Mouse (Mus musculus): ENCODE results near the gene Usp24. TPM values are rescaled to one million over a fixed set of nuclear protein-coding genes. Genes with fewer than 3 reads are reported as not detected.

Gene Usp24
- total and polyA plus RNA-seq, 3 experiments, result 13.0 to 25.7 (median 13.9) TPM

GRCm38 (mm10) chr4:106327436-106327835 lies 11.4 kb downstream of the Usp24 start:
- in situ Hi-C loops (cut with MboI; ENCODE audit: low pct_ligation_motif_present, low pct_unique_long_range_greater_than_20kb, low sequenced_read_pairs), result no loop called here
- dilution Hi-C loops (cut with MboI; ENCODE audit: extremely low pct_ligation_motif_present, extremely low pct_unique_long_range_greater_than_20kb, low sequenced_read_pairs), result no loop called here
- Histone ChIP-seq H3K4me1 (ENCODE audit: control insufficient read depth in 1 of 2, insufficient read depth in 2 of 2) (peaks cover 0 to 17% of the 10 kb centered on the region in 2 experiments; a peak in 2 of 4 replicates), H3K9ac (ENCODE audit: insufficient read depth, low read depth) (no peak overlapping the region), H3K4me3 (replicated peaks in 1 of 3; ENCODE audit: low read depth in 2 of 3, low read length in 2 of 3, poor library complexity in 1 of 3) (no peak overlapping the region), H3K36me3 (replicated peaks in 1 of 2; ENCODE audit: control insufficient read depth in 1 of 2, insufficient read depth in 1 of 2, low read length in 1 of 2) (peaks cover 0 to 43% of the 10 kb centered on the region in 2 experiments), H3K79me2 (replicated peaks; ENCODE audit: control insufficient read depth, extremely low read depth, insufficient read depth, poor library complexity, severe bottlenecking) (peaks cover 15% of the 10 kb centered on the region), H3K27me3 (replicated peaks) (no peaks in the 10 kb centered on the region), H3K4me2 (ENCODE audit: insufficient read depth, low read depth, poor library complexity, severe bottlenecking) (no peak overlapping the region), H3K27ac (ENCODE audit: insufficient read depth, low read depth) (no peak overlapping the region), H3K9me3 (replicated peaks; ENCODE audit: low read length) (no peaks in the 10 kb centered on the region)
- TF ChIP-seq RCOR1 (conservative IDR thresholded peaks at IDR 0.05; ENCODE audit: low read depth, low read length) (no peak), SIN3A (IDR thresholded peaks at IDR 0.05; ENCODE audit: low read length) (no peak), USF2 (conservative IDR thresholded peaks at IDR 0.05; ENCODE audit: low read depth, low read length) (no peak), IRF4 (IDR thresholded peaks at IDR 0.05; ENCODE audit: low read depth, low read length) (no peak), JUN (IDR thresholded peaks at IDR 0.05; ENCODE audit: insufficient read depth, low read depth, low read length) (no peak), SMC3 (IDR thresholded peaks at IDR 0.05; ENCODE audit: low read depth, low read length) (no peak), E2F4 (IDR thresholded peaks at IDR 0.05; ENCODE audit: insufficient replicate concordance, low read depth, low read length) (no peak), TCF12 (IDR thresholded peaks at IDR 0.05; ENCODE audit: low read depth, low read length) (no peak), GABPA (IDR thresholded peaks at IDR 0.05; ENCODE audit: insufficient replicate concordance, low read depth, low read length) (no peak), MAFK (IDR thresholded peaks at IDR 0.05; ENCODE audit: insufficient replicate concordance, low read length) (no peak), MAZ (IDR thresholded peaks at IDR 0.05; ENCODE audit: low read depth, low read length) (no peak), ZC3H11A (IDR thresholded peaks at IDR 0.05; ENCODE audit: low read depth, low read length) (no peak), CTCF (conservative IDR thresholded peaks at IDR 0.05 in 1 of 2, IDR thresholded peaks at IDR 0.05 in 1 of 2; ENCODE audit: low read depth in 2 of 2, low read length in 2 of 2) (no peak), ETS1 (conservative IDR thresholded peaks at IDR 0.05; ENCODE audit: low read depth, low read length) (no peak), TBP (conservative IDR thresholded peaks at IDR 0.05; ENCODE audit: low read depth, low read length) (no peak), BHLHE40 (IDR thresholded peaks at IDR 0.05; ENCODE audit: low read depth, low read length) (no peak)
- no peak for DNase-seq (ENCODE audit: extremely low read depth)

- H3K36me3 ChIP-seq (replicated peaks in 1 of 2; ENCODE audit: control insufficient read depth in 1 of 2, insufficient read depth in 1 of 2, low read length in 1 of 2), result peaks cover 0 to 42% of the 10 kb centered on the region in 2 experiments
Measured at GRCm38 (mm10) chr4:106328704-106329103, 12.7 kb downstream of the Usp24 start.

More at GRCm38 (mm10) chr4:106328704-106329103, 12.7 kb downstream of the Usp24 start:
- in situ Hi-C loops (cut with MboI; ENCODE audit: low pct_ligation_motif_present, low pct_unique_long_range_greater_than_20kb, low sequenced_read_pairs), result no loop called here
- Histone ChIP-seq H3K27me3 (replicated peaks) (no peaks in the 10 kb centered on the region), H3K27ac (ENCODE audit: insufficient read depth, low read depth) (no peak overlapping the region), H3K4me2 (ENCODE audit: insufficient read depth, low read depth, poor library complexity, severe bottlenecking) (no peak overlapping the region), H3K9me3 (replicated peaks; ENCODE audit: low read length) (no peaks in the 10 kb centered on the region), H3K9ac (ENCODE audit: insufficient read depth, low read depth) (no peak overlapping the region), H3K4me3 (replicated peaks in 1 of 3; ENCODE audit: low read depth in 2 of 3, low read length in 2 of 3, poor library complexity in 1 of 3) (no peak overlapping the region), H3K4me1 (ENCODE audit: control insufficient read depth in 1 of 2, insufficient read depth in 2 of 2) (peaks cover 0 to 10% of the 10 kb centered on the region in 2 experiments; a peak in 1 of 4 replicates), H3K79me2 (replicated peaks; ENCODE audit: control insufficient read depth, extremely low read depth, insufficient read depth, poor library complexity, severe bottlenecking) (peaks cover 10% of the 10 kb centered on the region; the same call in 1 of the 2 replicates)
- TF ChIP-seq MXI1 (IDR thresholded peaks at IDR 0.05; ENCODE audit: low read depth, low read length) (no peak), TBP (conservative IDR thresholded peaks at IDR 0.05; ENCODE audit: low read depth, low read length) (no peak), RAD21 (IDR thresholded peaks at IDR 0.05; ENCODE audit: low read depth, low read length) (no peak), PAX5 (IDR thresholded peaks at IDR 0.05; ENCODE audit: low read length) (no peak), KAT2A (IDR thresholded peaks at IDR 0.05; ENCODE audit: insufficient replicate concordance, low read length) (no peak), POLR2A (IDR thresholded peaks at IDR 0.05; ENCODE audit: low read depth, low read length) (no peak), JUN (IDR thresholded peaks at IDR 0.05; ENCODE audit: insufficient read depth, low read depth, low read length) (no peak), ELF1 (IDR thresholded peaks at IDR 0.05; ENCODE audit: low read depth, low read length) (no peak), BHLHE40 (IDR thresholded peaks at IDR 0.05; ENCODE audit: low read depth, low read length) (no peak), ETS1 (conservative IDR thresholded peaks at IDR 0.05; ENCODE audit: low read depth, low read length) (no peak), HCFC1 (IDR thresholded peaks at IDR 0.05; ENCODE audit: low read depth, low read length) (no peak), JUND (conservative IDR thresholded peaks at IDR 0.05; ENCODE audit: low read depth, low read length) (no peak), MAZ (IDR thresholded peaks at IDR 0.05; ENCODE audit: low read depth, low read length) (no peak), MAFK (IDR thresholded peaks at IDR 0.05; ENCODE audit: insufficient replicate concordance, low read length) (no peak), ZMIZ1 (IDR thresholded peaks at IDR 0.05; ENCODE audit: low read depth, low read length) (no peak), E2F4 (IDR thresholded peaks at IDR 0.05; ENCODE audit: insufficient replicate concordance, low read depth, low read length) (no peak), ZKSCAN1 (IDR thresholded peaks at IDR 0.05; ENCODE audit: borderline replicate concordance, low read depth, low read length) (no peak), EP300 (IDR thresholded peaks at IDR 0.05; ENCODE audit: low read length) (no peak), ZC3H11A (IDR thresholded peaks at IDR 0.05; ENCODE audit: low read depth, low read length) (no peak)
- no peak for DNase-seq (ENCODE audit: extremely low read depth)
- dilution Hi-C loops (cut with MboI; ENCODE audit: extremely low pct_ligation_motif_present, extremely low pct_unique_long_range_greater_than_20kb, low sequenced_read_pairs), result no loop called here
